Comparison of ENCODE assay signal across 8 mouse cellular contexts in genomic region chr11:117265270-117265980, GRCm38 (mm10).
DNase-seq lines count a peak whose midpoint lies in the region; ATAC-seq lines count a peak whose summit lies in the region.

No protein-coding gene starts in this region.

- peak overlapping the region; percentile 90 for H3K4me2 ChIP-seq in heart, embryonic 11.5 days
- peak overlapping the region; percentile 89 for H3K4me2 ChIP-seq in kidney, embryonic 15.5 days
- H3K4me2 ChIP-seq in stomach, embryonic 16.5 days (ENCODE audit: low read depth, low read length) = peak overlapping the region; percentile 71

- DNase-seq in lung, postnatal 14 days = peak; percentile 72
- DNase-seq in layer of hippocampus, adult 8-10 months (ENCODE audit: low spot score in 2 of 2) = no peak

- H3K4me3 ChIP-seq in megakaryocyte, embryonic 14.5 days (replicated peaks) = peak overlapping the region; percentile 92
- H3K4me3 ChIP-seq in heart, embryonic 11.5 days (ENCODE audit: low read depth, low read length) = peak overlapping the region; percentile 78
- H3K4me3 ChIP-seq in kidney, embryonic 15.5 days (replicated peaks) = peak overlapping the region; percentile 72
- H3K4me3 ChIP-seq in stomach, embryonic 16.5 days (replicated peaks; ENCODE audit: low read length) = peak overlapping the region; percentile 66

- peaks cover 64% of the 10 kb centered on the region for H3K27me3 ChIP-seq in megakaryocyte, embryonic 14.5 days (replicated peaks)
- no peaks in the 10 kb centered on the region for H3K27me3 ChIP-seq in heart, embryonic 11.5 days (ENCODE audit: control insufficient read depth, insufficient read depth, low read length)
- H3K27me3 ChIP-seq in kidney, embryonic 15.5 days = no peaks in the 10 kb centered on the region
- H3K27me3 ChIP-seq in stomach, embryonic 16.5 days (ENCODE audit: control insufficient read depth, insufficient read depth, low read length) = no peaks in the 10 kb centered on the region

- H3K9ac ChIP-seq in heart, embryonic 11.5 days (ENCODE audit: low read depth, low read length) = peak overlapping the region; percentile 80
- H3K9ac ChIP-seq in kidney, embryonic 15.5 days = peak overlapping the region; percentile 79
- peak overlapping the region; percentile 79 for H3K9ac ChIP-seq in stomach, embryonic 16.5 days (ENCODE audit: low read length)

- ATAC-seq in megakaryocyte, adult 5-6 weeks (ENCODE audit: poor library complexity, severe bottlenecking) = no peak
- peak; percentile 42 for ATAC-seq in common myeloid progenitor, adult 5-6 weeks (replicated peaks; ENCODE audit: low read depth, poor library complexity, severe bottlenecking)
- ATAC-seq in heart, embryonic 11.5 days (replicated peaks; ENCODE audit: insufficient number of reproducible peaks, low FRiP score, low TSS enrichment) = peak; percentile 52
- peak; percentile 67 for ATAC-seq in kidney, embryonic 15.5 days (replicated peaks; ENCODE audit: low FRiP score)
- ATAC-seq in stomach, embryonic 16.5 days (ENCODE audit: insufficient read depth, low FRiP score) = peak; percentile 44

- 3% methylated on average over 18 of the region's 18 CpGs for WGBS in heart, embryonic 11.5 days (ENCODE audit: insufficient replicate concordance)
- 3% methylated on average over 18 of the region's 18 CpGs for WGBS in kidney, embryonic 15.5 days
- WGBS in stomach, embryonic 16.5 days = 2% methylated on average over 18 of the region's 18 CpGs

- peaks cover 83% of the 10 kb centered on the region for H3K4me1 ChIP-seq in megakaryocyte, embryonic 14.5 days
- peaks cover 50% of the 10 kb centered on the region for H3K4me1 ChIP-seq in heart, embryonic 11.5 days (ENCODE audit: control insufficient read depth, insufficient read depth, low read length)
- peaks cover 73% of the 10 kb centered on the region for H3K4me1 ChIP-seq in kidney, embryonic 15.5 days
- peaks cover 58% of the 10 kb centered on the region for H3K4me1 ChIP-seq in stomach, embryonic 16.5 days (ENCODE audit: control insufficient read depth, insufficient read depth, low read length)

- no peaks in the 10 kb centered on the region for H3K9me3 ChIP-seq in megakaryocyte, embryonic 14.5 days
- H3K9me3 ChIP-seq in heart, embryonic 11.5 days (replicated peaks; ENCODE audit: control insufficient read depth, low read length) = no peaks in the 10 kb centered on the region
- no peaks in the 10 kb centered on the region for H3K9me3 ChIP-seq in kidney, embryonic 15.5 days (replicated peaks)
- H3K9me3 ChIP-seq in stomach, embryonic 16.5 days (replicated peaks; ENCODE audit: control insufficient read depth, low read length) = no peaks in the 10 kb centered on the region

- no peaks in the 10 kb centered on the region for H3K36me3 ChIP-seq in megakaryocyte, embryonic 14.5 days (replicated peaks; ENCODE audit: low read length)
- H3K36me3 ChIP-seq in heart, embryonic 11.5 days (ENCODE audit: control insufficient read depth, insufficient read depth, low read length) = no peaks in the 10 kb centered on the region
- H3K36me3 ChIP-seq in kidney, embryonic 15.5 days = no peaks in the 10 kb centered on the region
- H3K36me3 ChIP-seq in stomach, embryonic 16.5 days (ENCODE audit: control insufficient read depth, insufficient read depth, low read length) = no peaks in the 10 kb centered on the region

- peak overlapping the region; percentile 89 for H3K27ac ChIP-seq in heart, embryonic 11.5 days (ENCODE audit: low read depth, low read length)
- H3K27ac ChIP-seq in kidney, embryonic 15.5 days = peak overlapping the region; percentile 93
- peak overlapping the region; percentile 90 for H3K27ac ChIP-seq in stomach, embryonic 16.5 days (ENCODE audit: low read length)
